Mouse (Mus musculus) right cerebral cortex, adult 2 months (tissue): ENCODE measurements around the gene Fam19a2.

ENCODE experiments used
- DNase-seq, 2 experiments: peaks; one replicate each; pipeline ENCODE4 v3.0.0; 2021 to 2022; ENCODE audit warnings: low spot score in 2 of 2

Gene Fam19a2

DNA sequence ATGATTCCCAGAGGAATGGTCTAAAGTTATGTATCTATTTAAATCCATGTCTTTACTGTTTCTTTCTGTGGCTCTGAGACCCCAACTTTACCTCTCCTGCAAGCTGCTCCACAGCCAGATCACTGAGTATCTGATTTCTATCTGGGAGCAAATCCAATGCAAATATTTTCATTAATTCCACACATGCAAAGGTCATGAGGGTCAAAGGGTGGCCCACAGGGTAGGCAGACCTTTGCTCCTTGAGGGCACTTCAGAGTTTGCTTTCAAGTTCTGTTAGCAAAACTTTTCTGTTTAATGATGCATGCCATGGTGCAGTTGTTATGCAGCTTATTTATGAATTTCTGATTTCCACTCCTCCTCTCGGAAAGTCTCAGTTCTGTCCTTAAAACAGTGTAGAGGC lies 303.9 kb downstream of the Fam19a2 start:
- no peak for DNase-seq

DNA sequence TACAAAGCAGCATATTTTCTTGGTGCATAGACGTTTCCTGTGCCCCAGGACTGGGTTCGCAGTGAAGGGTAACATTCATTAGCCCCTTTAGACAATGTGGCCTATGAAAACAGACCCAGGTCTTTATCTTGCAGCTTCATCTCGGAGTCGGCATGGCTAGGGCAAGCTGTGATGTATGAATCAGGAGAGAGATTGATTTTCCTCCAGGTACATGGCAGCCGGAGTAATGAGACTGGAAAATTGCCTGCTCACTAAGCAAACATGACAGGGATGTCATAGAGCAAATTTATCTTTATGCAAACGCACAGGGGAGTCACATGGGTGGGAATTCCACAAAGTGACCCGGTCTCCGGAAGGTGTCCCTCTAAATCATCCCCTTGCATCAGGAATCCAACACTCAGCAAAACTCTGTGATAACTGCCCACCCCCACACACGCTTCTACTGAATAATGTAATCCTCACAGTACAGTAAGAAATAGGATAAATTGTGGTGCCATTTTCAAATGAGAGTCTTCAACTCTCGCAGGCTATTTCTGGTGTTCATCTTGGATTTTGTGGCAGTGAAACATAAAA lies 306.9 kb downstream of the Fam19a2 start:
- no peak for DNase-seq

DNA sequence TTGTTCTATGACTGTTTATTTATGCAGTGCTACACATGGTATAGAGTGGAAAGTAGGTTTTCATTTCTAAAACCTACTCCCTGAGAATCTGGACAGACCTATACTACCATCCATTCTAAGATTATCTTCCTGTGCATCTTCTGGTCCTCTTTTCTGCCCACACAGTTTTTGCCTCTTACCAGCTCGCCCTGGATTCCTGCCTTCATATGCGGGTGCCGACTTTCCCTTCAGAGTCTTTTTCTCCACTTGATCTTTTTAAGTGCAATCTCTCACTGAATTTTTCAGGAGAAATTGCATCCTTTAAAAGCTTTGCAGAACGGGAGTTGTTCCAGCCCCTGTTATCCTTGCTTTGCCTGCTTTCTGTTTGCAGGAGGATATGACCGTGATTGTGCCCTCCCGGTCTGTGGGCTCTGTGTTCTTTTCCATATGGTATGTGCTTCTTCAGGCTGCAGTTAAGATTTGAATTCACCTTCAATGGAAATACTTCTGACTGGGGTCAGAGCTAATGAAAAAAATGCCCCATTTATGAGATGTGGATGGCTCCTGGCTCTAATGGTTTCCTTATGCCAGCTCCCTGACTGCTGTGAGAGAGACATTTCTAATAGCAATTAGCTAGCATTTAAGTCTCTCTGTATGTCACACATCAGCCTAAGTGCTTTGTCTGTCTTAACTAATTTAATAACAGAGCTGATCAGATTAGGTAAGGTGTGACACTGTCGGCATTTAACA lies 308.7 kb downstream of the Fam19a2 start:
- DNase-seq, result peak in 1 of 2 experiments; percentile 31

DNA sequence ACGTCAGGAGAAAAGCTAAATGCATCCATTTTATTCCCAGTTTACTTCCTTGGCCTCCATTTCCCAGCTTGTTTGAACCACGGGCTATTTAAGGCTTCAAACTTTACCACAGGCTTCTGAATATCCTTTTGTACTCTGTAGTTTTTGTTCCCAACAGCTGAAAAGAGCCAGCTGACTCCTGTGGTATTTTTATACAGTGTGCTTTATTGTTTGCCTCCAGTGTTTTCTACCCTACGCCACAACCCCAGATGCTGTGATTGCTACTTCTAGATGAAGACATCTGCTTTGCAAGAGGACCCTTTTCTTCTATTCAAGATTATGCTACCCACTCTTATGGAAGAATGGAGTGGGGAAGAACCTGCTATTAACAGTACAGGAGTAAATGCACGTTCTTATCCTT lies 314.0 kb downstream of the Fam19a2 start:
- peak in 1 of 2 experiments; percentile 23 for DNase-seq

DNA sequence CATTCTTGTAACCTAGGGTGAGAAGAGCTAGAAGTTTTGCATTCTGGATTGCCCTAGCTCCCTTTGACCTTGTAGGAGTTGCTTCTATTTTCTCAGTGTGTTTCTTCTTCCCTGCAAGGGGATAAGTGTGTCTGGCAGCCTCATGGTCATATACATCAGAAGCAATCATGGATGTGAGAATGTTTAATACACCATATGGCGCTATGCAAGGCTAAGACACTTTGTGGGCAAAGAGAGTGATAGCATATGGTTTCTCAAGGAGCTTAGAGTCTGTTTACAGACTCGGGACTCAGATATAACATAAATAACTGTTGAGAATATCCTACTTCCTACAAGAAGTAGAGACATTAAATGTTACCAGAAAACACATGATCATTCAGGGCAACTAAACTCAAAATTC lies 315.2 kb downstream of the Fam19a2 start:
- no peak for DNase-seq

DNA sequence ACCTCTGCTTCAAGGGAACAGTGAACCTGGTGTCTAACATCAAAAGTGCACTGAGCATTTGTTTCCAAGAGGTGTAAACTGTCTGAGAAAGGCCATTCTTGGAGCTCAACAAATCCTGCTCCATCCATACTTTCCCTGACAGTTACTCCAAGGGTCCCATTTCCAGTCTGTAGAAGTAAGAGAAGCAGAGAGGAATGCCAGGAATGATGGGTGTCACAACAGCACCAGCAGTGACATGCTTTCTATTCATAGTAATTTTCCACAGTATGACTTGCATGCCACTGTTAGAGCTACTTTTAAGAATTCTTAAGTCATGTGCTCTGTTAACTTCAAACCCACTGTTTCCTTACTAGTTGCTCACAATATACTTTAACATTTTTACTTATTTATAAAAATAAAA lies 331.2 kb downstream of the Fam19a2 start:
- no peak for DNase-seq

DNA sequence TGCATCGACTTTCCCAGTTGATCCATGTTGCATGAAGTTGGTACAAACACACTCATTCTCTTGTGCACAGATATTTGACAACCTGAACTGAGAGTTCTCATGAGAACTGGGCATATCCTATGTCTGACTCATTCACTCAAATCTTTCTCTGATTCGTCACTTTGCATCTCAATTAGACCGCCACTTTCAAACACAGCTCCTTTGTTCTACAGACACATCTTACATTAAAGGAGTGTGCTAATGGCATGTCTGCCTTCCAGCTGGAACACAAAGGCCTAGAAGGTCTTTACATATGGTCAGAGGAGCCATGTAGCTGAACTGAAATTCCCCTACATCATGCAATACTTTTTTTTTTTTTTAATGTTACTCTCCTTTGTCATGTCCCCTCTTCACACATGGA lies 333.3 kb downstream of the Fam19a2 start:
- no peak for DNase-seq

DNA sequence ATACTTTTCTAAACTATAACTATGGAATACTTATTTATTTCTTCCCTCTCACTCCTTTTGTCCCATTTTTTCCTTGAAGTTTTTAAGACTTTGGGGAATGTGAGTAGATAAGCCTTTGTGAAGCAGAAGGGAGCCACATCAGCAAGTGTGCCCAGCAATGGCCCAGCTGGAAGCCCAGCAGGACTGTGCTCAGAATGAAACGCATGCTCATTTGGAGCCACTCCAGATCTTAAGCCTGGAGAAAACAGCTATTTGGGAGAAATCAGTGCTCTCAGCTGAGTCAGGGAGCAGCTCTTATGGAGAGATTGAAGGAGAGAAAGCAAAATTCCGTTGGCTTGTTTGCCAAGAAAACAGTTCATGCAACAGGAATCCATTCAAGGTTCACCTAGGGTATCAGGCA lies 341.9 kb downstream of the Fam19a2 start:
- DNase-seq, result no peak

DNA sequence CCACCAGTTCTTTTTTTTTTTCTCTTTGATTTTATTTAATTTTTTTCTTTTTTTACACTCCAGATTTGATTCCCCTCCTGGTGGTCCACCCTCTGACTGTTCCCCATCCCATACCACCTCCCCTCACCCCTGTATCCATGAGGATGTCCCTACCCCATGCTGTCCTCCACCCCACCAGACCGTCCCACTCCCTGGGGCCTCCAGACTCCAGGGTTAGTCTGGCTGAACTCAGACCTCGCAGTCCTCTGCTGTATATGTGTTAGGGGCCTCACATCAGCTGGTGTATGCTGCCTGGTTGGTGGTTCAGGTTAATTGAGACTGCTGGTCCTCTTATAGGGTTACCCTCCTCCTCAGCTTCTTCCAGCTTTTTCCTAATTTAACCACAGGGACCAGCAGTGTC lies 362.9 kb downstream of the Fam19a2 start:
- DNase-seq, result no peak

DNA sequence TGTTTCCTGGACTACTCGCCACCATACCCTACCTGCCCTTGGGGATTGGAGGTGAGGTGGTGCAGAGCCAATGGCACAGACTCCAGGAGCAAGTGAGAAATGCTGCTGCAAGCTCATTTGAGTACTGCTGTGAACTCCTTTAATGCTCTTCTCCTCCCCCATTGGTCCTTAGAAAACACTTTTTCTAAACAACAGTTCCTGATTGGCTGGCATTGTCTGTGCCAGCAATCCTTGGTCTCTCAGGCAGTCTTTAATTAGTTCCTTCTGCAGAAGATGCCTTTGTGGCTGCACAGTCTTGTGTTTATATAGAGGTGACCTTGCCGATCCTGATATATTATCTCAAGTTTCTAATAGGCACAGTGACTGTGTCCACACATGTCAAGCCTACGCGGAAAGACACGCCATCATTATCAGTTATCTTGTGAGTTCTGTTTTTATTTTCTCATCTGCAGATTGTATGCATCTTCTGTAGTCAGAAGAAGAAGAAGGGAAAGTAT lies 365.5 kb downstream of the Fam19a2 start:
- no peak for DNase-seq

DNA sequence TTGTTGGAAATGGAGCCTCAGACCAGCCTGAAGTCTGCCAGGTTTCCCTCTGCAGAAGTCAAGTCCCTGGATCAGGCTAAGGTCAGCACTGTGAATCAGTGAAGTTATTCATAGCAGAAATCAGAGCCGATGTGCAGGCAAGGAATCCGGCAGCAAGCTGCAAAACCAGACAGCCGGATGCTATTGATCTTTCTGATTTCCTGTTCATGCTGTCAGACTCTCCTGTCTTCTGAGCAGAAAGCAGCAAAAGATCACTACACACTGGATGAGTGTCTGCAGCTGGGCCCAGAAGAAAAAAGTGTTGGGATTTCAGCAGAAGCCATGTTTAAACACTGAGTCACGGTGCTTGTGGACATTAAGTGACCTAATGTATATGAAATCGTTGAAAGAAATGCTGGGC lies 368.2 kb downstream of the Fam19a2 start:
- no peak for DNase-seq

DNA sequence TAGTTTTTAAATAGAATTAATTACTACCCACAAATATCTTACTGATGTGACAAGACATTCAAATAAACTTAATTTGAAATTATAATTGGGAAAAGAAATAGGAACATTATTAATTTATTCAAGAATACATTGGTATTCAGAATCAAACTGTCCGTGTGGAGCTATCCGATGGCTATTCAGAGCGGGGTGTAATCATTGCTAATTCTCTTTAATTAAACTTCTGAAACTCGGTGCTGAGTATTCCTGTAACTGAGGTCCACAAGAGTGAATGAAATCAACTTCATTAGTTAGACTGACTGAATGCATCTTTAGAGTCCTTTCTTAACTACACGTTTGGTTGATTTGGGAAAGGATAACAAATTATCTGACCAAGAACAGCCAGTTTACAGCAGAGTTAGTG lies 372.9 kb downstream of the Fam19a2 start:
- DNase-seq, result no peak

DNA sequence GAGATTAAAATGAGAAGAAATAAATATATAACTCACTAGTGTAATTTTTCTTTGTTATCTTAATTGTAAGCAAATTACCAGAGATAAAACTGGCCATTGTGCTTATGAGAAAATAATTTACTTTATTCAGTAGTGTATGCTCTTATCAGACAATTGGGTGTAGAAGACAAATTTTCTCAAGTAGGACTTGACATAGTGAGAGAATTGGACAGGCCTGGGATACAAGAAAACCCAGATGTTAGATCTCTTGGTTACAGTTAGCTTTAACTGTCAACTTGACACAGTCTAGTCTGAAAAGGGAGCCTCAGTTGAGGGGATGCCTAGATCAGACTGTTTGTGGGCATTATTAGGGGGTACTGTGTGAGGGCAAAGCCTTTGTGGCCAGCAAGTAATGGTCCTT lies 373.7 kb downstream of the Fam19a2 start:
- no peak for DNase-seq

DNA sequence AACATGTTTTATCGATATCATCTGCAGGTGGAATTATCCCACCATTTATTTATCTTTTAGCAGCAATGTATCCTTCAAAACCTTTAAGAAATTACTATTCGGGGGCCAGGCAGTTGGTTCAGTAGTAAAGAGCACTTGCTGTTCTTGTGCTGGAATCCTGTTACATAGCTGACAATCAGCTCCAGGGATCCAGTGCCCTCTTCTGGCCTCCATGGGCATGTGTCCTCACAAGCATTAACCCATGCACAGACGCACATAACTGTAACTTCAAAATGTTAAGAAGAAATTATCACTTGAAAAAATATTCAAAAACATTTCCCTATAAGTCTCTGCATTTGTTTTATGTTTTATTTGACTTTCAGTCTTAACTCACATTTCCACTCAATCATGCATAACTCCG lies 381.8 kb downstream of the Fam19a2 start:
- no peak for DNase-seq

DNA sequence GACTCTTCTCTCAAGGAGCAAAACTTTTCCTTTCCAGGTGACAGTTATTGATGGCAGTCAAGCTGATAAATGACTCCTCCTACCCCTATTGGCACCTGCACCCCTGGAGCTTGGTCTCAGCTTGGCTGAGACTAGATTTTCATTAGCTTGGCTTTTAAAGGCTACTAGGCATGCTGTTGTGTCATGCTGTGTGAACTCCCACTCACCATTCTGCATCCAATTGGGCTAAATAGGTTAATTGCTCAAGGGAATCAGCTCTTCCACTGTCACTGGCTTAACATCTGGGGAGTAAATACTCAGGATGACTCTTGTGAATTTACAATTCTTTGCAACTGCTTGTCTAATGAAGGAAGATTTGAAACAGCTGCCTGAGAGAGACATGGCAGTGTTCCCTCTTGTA lies 407.4 kb downstream of the Fam19a2 start:
- no peak for DNase-seq

DNA sequence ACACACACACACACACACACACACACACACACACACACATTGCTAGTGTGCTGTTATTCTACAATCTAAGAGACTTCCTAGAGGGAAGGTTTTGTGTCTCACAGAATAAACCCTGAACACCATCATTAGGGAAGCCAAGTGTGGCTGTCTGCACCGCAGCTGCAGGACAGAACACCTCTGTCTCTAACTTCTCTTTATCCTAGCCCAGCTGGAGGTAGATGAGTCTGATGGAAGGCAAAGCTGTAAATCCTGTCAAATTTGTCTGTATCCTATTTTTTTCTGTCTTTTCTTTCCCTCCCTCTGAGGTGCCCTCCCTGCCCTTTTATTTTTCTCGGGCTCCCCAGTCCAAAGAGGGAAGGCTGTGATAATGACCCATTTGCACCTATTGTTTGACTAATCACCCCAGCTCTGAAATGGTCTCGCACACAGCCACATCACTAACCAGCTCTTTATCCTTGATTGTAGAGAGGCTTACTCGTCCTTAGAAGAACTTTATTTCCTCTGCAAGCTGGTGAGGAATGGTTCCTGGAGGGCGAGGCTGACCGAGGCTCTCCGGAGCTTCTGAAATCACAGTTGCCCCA lies 414.6 kb downstream of the Fam19a2 start:
- no peak for DNase-seq

DNA sequence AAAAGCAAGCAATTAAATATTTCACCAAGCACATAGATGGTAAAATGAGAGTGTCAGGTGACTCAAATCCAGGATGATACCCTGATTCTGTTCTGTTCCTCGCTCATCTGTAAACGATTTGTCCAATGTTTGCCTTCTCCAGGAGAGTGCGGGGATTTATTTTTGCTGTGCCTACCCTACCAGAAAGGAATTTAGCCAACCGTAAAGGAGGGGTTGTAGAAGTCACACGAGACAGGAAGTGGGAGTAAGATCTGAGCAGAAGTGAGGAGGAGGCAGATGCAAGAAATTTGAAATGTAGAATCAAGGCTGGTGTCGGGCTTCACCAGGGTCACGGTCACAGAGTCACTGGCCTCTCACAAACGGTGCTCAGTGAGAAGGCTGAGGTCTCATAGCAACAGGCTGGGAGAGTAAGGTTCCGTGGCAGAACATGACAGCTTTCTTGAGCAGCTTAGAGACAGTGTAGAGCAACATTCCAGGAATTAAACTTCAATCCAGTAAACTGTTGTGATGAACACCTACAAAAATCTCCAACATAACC lies 419.0 kb downstream of the Fam19a2 start:
- DNase-seq, result no peak

DNA sequence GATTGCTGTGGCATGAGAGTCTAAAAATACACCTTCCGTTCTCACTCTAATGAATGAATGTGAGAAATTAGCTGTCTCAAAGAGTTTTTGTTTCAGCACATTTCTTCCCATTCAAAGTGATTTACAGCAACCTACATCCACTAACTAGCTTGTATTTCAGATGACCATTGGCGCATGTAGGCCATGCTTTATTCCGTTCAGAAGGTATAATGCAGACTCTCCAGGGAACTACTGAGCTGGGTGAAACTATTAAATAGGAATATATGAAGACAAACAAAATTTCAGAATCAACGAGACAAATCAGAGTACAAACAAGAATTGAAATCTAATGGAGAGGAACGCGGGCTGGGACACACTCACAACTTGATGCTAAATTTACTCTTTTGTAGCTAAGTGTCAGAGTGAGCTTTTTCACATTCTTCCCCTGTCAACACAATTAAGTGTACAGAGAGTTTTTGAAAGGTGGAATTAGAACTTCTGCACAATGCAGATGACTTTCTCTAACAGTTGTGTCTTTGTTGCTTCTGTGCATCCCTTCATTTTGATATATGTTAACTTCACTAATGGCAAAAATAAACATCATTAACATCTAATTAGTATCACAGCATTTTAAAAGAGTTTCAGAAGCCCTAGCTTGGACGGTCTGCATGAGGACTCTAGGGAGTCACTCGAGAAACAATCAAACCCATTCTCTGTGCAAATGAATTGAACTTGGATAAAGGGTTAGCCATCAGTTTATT lies 428.6 kb downstream of the Fam19a2 start:
- no peak for DNase-seq

DNA sequence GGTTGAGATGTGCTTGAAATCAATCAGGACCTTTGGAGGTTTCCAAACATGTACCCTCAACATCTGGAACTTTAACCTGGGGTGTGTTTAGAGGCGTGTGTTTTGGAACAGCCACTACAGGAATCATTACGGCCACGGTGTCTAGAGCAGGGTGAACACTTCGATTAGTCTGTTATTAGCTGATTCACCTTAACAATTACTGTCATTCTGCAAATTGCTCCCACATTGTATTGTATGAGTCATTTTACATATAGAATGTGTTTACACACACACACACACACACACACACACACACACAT lies 429.1 kb downstream of the Fam19a2 start:
- no peak for DNase-seq

DNA sequence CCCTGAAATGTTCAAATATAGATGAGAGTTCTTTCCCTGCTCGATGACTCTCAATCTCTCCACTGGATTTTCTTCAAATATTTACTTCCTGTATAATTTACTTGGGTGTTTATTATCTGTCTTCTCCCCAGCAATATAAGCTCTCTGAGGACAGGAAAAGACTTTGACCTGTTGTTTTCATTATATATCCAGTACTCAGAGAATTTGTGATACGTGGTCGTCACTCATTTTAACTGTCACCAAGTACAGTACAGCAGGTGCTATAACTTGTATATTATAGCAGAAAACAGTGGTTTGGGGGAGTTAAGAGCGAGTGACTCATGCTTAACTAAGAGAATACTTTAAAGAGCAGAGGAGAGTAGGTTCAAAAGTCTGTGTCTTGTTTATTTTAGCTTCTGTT lies 438.8 kb downstream of the Fam19a2 start:
- no peak for DNase-seq

DNA sequence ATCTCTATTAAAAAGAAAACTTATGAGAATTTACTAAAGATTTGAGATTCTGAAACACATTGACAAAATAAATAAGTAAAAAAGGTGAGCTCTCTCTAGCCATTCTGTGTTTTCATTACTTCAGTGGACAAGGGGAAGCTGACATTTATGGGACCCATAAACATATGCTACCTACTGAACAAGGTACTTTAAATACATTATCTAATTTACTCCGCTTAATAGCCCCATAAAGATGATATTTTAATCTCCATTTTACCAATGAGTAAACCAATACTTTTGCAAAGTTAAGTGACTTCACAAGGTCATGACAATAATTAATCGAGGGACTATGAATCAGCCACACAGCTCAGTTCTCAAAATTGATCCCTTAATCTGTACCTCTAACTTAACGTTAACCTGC lies 443.2 kb downstream of the Fam19a2 start:
- no peak for DNase-seq

DNA sequence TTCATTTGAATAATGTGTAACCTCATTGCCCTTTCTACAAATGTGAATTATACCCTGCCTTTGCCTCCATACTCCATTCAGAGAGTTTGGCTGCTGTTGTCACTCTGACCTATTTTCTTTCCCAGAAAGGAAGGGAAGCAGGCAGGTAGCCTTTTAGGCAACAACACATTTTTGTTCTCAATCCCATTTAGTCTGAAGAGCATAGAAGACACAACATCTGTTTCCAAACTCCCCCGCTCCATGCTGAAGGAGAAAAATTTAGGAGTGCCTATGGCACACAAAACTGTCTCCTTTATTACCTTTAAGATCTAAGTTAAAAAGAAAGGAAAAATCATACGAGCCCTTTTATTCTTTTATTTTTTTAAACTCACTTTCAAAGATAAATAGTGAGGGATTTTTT lies 446.9 kb downstream of the Fam19a2 start:
- peak; percentile 17 to 25 for DNase-seq
